Mouse (Mus musculus) spleen, adult 2 months (tissue): ENCODE measurements around the gene Tmem189.

Source experiments
- CTCF ChIP-seq: fragments of 200-500 bp; IDR thresholded peaks from 2 replicates; pipeline ENCODE4 v1.5.1; 2011; ENCODE audit warnings: mild to moderate bottlenecking, inconsistent platforms; ENCODE audit not compliant: insufficient read depth, insufficient read length, insufficient replicate concordance; ENCODE audit errors: extremely low read depth
- POLR2A ChIP-seq: fragments of 200-500 bp; IDR thresholded peaks from 2 replicates; pipeline ENCODE4 v1.6.1; 2011; ENCODE audit warnings: low read depth, low read length, inconsistent platforms

DNA sequence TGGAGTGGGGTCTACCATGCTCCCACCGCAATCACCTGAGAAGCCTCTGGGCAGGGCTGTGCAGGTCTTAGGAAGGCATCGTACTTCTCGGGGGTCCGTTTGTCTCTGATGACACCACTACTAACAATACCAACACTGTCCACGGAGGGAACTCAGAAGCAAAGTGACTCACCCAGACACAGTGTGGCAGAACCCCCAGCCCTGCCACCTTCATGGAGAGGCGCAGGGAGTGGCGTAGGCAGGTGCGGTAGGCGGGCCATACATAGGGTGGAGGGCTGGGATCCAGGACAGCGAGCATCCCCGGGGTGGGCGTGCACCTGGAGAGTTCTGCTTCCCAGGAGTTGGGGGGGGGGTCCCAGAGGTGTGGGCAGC, 1.5 kb downstream of the Tmem189 start:
- no peak for TF ChIP-seq CTCF
- no peak for TF ChIP-seq POLR2A
